ENCODE assay signal across 8 mouse cellular contexts in the genomic region with DNA sequence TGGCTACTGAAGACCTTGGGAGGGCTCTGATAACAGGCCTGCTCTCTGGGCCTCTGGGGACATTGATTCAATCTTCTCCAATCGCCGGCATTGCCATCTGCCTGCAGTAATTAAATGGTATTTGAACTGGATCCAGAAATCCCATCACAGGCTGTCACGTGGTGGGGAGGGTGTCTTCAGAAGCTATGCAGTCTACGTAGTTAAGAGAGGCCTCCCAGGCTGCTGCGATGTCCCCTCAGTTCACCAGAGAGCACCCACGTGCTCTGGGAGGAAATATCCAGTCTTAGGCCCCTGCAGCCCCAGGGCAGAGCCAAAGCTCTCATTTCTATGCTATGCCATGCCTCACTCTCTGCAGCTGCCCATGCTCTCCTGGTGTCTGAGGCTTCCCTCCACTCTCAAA. TPM values are rescaled to one million over a fixed set of nuclear protein-coding genes. Genes with fewer than 3 reads are reported as not detected.
DNase-seq lines count a peak whose midpoint lies in the region; ATAC-seq lines count a peak whose summit lies in the region.

No protein-coding gene starts in this region.

- H3K27me3 ChIP-seq in embryonic facial prominence, embryonic 14.5 days (replicated peaks; ENCODE audit: control insufficient read depth, insufficient read depth, low read length): no peaks in the 10 kb centered on the region
- H3K27me3 ChIP-seq in embryonic facial prominence, embryonic 10.5 days (replicated peaks; ENCODE audit: low read depth, poor library complexity, severe bottlenecking): peaks cover 3% of the 10 kb centered on the region; the same call in 1 of the 2 replicates
- no peaks in the 10 kb centered on the region for H3K27me3 ChIP-seq in liver, embryonic 11.5 days (replicated peaks; ENCODE audit: control insufficient read depth, insufficient read depth, low read length)

- no peak overlapping the region for H3K27ac ChIP-seq in embryonic facial prominence, embryonic 14.5 days (replicated peaks; ENCODE audit: low read depth, low read length)
- H3K27ac ChIP-seq in embryonic facial prominence, embryonic 10.5 days (replicated peaks): no peak overlapping the region; the same call in 1 of the 2 replicates
- H3K27ac ChIP-seq in liver, embryonic 11.5 days (ENCODE audit: low read depth, low read length): 0 out of 2 replicates have a peak overlapping the region, but pooled peaks have one; percentile 9

- no peak overlapping the region for H3K4me3 ChIP-seq in embryonic facial prominence, embryonic 14.5 days (ENCODE audit: low read depth, low read length)
- no peak overlapping the region for H3K4me3 ChIP-seq in embryonic facial prominence, embryonic 10.5 days
- no peak overlapping the region for H3K4me3 ChIP-seq in liver, embryonic 11.5 days (ENCODE audit: low read depth, low read length)

- peak; percentile 69 for DNase-seq in embryonic facial prominence, embryonic 14.5 days (ENCODE audit: low spot score)
- DNase-seq in embryonic facial prominence, embryonic 10.5 days (ENCODE audit: low spot score): no peak
- peak; percentile 68 to 85 for DNase-seq in right cerebral cortex, postnatal 10 days (ENCODE audit: low spot score in 2 of 2)
- no peak for DNase-seq in right cerebral cortex, postnatal 14 days
- DNase-seq in liver, embryonic 11.5 days (ENCODE audit: low spot score): no peak
- DNase-seq in spleen, postnatal 14 days (ENCODE audit: low spot score in 2 of 2): no peak
- no peak for DNase-seq in urinary bladder, postnatal 36 days (ENCODE audit: low spot score in 2 of 2)
- no peak for DNase-seq in heart, adult 9 months (ENCODE audit: low spot score in 2 of 2)

- no peaks in the 10 kb centered on the region for H3K9me3 ChIP-seq in embryonic facial prominence, embryonic 14.5 days (ENCODE audit: control insufficient read depth, low read length)
- H3K9me3 ChIP-seq in embryonic facial prominence, embryonic 10.5 days: no peaks in the 10 kb centered on the region
- no peaks in the 10 kb centered on the region for H3K9me3 ChIP-seq in liver, embryonic 11.5 days (ENCODE audit: control insufficient read depth, low read length)

- no peak overlapping the region for H3K4me2 ChIP-seq in embryonic facial prominence, embryonic 14.5 days (ENCODE audit: low read depth, low read length)
- H3K4me2 ChIP-seq in liver, embryonic 11.5 days: no peak overlapping the region

- no peaks in the 10 kb centered on the region for H3K36me3 ChIP-seq in embryonic facial prominence, embryonic 14.5 days (ENCODE audit: control insufficient read depth, insufficient read depth, low read length)
- H3K36me3 ChIP-seq in embryonic facial prominence, embryonic 10.5 days (replicated peaks): peaks cover 28% of the 10 kb centered on the region
- H3K36me3 ChIP-seq in liver, embryonic 11.5 days (ENCODE audit: control insufficient read depth, insufficient read depth, low read length): peaks cover under 1% of the 10 kb centered on the region; the same call in 1 of the 2 replicates

- peak; percentile 8; the same call in 1 of the 2 replicates for ATAC-seq in embryonic facial prominence, embryonic 14.5 days (ENCODE audit: low read depth)
- ATAC-seq in liver, embryonic 11.5 days (replicated peaks; ENCODE audit: low FRiP score): no peak

- WGBS in embryonic facial prominence, embryonic 14.5 days: 33% methylated on average over 5 of the region's 6 CpGs
- WGBS in embryonic facial prominence, embryonic 10.5 days: 55% methylated on average over 6 of the region's 6 CpGs
- 45% methylated on average over 6 of the region's 6 CpGs for WGBS in liver, embryonic 11.5 days

- H3K4me1 ChIP-seq in embryonic facial prominence, embryonic 14.5 days (ENCODE audit: control insufficient read depth, insufficient read depth, low read length): peaks cover 47% of the 10 kb centered on the region
- H3K4me1 ChIP-seq in embryonic facial prominence, embryonic 10.5 days: peaks cover 76% of the 10 kb centered on the region
- peaks cover 51% of the 10 kb centered on the region for H3K4me1 ChIP-seq in liver, embryonic 11.5 days (replicated peaks; ENCODE audit: control insufficient read depth, insufficient read depth, low read length)

- no peak overlapping the region for H3K9ac ChIP-seq in embryonic facial prominence, embryonic 14.5 days (ENCODE audit: low read depth, low read length)
- no peak overlapping the region for H3K9ac ChIP-seq in liver, embryonic 11.5 days (ENCODE audit: low read depth, low read length)

RNA-seq across cellular contexts. Expression of a gene that starts 11.1 kb away (rescaled TPM):
- 2.8 and 3.3 TPM in 2 replicates for polyA plus RNA-seq in embryonic facial prominence, embryonic 14.5 days (2014; fragmentation: Nextera tagmentation; extraction: Ambion mirVana)
- polyA plus RNA-seq in embryonic facial prominence, embryonic 10.5 days (2016; fragmentation: Nextera tagmentation; extraction: Ambion mirVana): 6.5 and 7.3 TPM in 2 replicates
- 3.6 and 4.8 TPM in 2 replicates for polyA plus RNA-seq in liver, embryonic 11.5 days (2014; fragmentation: Nextera tagmentation; extraction: Ambion mirVana)

Comparison
In these comparisons a context has a peak if more than half of its experiments do, and no peak if none do; other contexts are left out.
1. DNase-seq: peak in embryonic facial prominence, embryonic 14.5 days (single experiment) and right cerebral cortex, postnatal 10 days (2 of 2); none in embryonic facial prominence, embryonic 10.5 days (single experiment), right cerebral cortex, postnatal 14 days (single experiment), liver, embryonic 11.5 days (single experiment), spleen, postnatal 14 days (0 of 2), urinary bladder, postnatal 36 days (0 of 2) and heart, adult 9 months (0 of 2).